Mouse (Mus musculus): ENCODE results near the gene Galnt16. TPM values are rescaled to one million over a fixed set of nuclear protein-coding genes. Genes with fewer than 3 reads are reported as not detected.

The Galnt16 gene
- 10 to 100 TPM; 61.8 to 73.1 TPM for total RNA-seq (2021)
- long read RNA-seq, experiment 1, full-length matches to known transcripts: 28 of 42 reads
- long read RNA-seq, experiment 1, partial matches to known transcripts: 11 of 42 reads
- long read RNA-seq, experiment 1, other reads (novel, unspliced or antisense): 3 of 42 reads
- long read RNA-seq, experiment 2, full-length matches to known transcripts: 16 of 29 reads
- long read RNA-seq, experiment 2, partial matches to known transcripts: 3 of 29 reads
- long read RNA-seq, experiment 2, other reads (novel, unspliced or antisense): 10 of 29 reads

DNA sequence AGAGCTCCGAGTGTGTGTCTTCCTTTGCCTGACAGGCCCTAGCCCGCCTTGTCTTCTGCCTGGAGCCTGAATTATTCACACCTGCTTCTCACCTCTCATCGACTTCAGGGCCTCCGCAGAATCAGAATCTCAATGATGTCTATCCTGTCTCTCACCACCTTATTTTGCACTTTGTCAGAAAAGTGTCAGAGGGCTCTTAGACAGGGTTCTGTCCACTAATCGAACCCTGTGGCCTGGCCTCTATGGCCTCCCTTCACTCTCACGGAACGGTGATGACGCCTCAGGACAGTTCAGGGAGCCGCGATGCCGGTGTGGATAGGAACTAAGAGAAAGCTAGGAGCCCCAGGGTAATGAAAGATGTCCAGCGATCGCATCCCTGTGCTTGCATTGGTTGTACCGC, at the start of gene Galnt16:
Gene Galnt16 (plus strand): TSS at position 301 of the 400 bp plus-strand sequence.
- intact Hi-C loops (cut with DNase I): loop anchor here (5.0 kb wide), 1 partner anchor 64 kb away; no protein-coding TSS in a partner anchor

DNA sequence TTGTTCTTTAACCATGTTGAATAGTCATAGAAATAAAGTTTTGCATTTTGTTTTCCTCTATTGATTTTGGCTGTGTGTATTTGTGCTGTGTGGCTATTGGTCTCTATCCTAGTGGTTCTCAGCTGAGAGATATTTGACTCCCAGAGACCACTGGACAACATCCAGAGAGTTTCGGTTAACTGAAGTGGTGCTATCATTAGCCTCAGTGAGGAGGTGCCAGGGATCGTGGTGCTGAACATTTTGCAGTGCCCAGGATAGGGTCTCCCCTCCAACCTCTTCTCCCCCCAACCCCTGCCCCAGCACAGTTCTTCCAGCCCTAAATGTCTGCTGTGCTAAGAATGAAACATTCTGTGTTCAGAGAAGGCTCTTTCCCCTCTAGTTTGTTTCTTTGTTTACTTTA, 47.9 kb upstream of the Galnt16 start:
- intact Hi-C loops (cut with DNase I): no loop called here
- DNase-seq (ENCODE audit: low spot score in 2 of 2): no peak

More for the DNA sequence above, at the start of gene Galnt16:
- no peak for DNase-seq (ENCODE audit: low spot score in 2 of 2)

DNA sequence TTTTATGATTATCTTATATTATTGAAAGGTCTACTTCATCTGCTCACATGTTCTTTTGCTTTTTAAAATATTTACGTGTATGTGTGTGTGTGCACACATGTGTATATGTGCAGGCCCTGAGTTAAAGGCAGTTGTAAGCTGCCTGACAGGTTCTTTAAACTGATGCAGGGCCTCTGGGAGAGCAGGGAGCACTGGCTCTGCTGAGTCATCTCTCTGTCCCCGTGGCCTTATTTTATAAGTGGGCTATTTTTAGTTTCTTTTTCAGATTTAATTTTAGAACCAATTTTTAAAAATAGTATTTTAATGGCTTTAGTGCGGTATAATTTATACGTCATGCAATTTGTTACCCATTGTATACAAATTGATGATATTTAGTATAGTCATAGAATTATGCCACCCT, 46.2 kb upstream of the Galnt16 start:
- no peak for DNase-seq (ENCODE audit: low spot score in 2 of 2)
- intact Hi-C loops (cut with DNase I): no loop called here

DNA sequence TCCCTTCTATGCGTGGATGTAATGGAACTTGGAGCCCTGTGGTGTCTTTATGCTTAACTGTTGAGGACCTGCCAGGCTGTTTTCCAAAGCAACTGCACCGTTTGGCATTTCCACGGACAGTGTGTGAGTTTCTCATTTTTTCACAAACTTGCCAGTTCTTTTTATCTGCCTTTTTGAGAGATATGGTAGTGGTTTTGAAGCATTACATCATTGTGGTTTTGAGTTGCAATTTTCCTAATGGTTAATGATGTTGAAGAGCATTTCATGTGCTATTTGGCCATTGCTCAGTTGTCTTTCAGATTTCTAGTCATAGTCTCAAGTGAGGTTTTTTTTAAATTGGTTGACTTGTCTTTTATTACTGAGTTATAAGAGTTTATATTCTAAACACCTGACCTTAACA, 44.3 kb upstream of the Galnt16 start:
- intact Hi-C loops (cut with DNase I): no loop called here
- DNase-seq (ENCODE audit: low spot score in 2 of 2): no peak

DNA sequence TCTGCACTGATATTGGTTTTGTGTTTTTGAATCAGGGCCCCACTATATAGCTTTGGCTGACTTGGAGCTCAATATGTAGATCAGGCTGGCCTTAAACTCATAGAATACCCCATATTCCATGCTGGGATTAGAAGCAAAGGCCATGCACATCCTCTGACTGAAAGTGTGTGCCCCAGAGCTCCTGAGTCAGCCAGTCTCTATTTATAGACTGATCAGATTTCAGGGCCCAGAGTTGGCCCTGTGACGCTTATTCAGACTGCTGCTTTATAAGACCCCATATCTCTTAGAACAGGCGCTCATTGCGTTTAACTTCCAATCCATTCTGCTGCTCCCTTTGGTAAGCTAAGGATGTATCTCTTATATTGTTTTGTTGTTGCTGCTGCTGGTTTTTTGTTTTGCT, 38.1 kb upstream of the Galnt16 start:
- intact Hi-C loops (cut with DNase I): no loop called here
- DNase-seq (ENCODE audit: low spot score in 2 of 2): no peak

DNA sequence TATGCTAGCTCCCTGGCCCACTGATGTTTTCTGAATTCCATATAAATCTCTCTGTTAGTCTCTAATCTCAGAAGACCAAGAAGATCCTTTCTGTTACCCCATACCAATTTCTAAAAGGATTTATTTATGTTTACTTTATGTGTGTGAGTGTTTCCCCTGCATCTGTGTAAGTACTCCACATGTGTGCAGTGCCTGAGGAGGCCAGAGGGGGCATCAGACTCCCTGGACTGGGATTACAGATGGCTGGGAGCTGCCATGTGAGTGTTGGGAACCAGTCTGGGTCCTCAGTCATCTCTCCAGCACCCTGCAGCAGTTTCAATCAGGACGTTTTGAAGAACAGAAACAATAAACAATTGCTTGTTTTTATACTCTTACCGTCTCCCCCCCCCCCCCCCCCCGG, 34.7 kb upstream of the Galnt16 start:
- intact Hi-C loops (cut with DNase I): no loop called here
- no peak for DNase-seq (ENCODE audit: low spot score in 2 of 2)

DNA sequence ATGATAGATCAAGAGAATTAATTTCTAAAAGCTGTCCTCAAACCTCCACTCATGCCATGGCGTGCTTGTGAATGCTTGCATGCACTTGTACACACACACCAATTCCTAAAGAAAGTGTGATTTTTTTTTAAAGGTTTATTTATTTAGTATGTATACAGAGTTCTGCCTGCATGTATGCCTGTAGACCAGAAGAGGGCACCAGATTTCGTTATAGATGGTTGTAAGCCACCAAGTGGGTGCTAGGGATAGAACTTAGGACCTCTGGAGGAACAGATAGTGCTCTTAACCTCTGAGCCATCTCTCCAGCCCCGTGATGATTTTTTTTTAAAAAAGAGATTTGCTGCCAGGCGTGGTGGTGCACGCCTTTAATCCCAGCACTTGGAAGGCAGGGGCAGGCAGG, 24.8 kb upstream of the Galnt16 start:
- no peak for DNase-seq (ENCODE audit: low spot score in 2 of 2)
- intact Hi-C loops (cut with DNase I): no loop called here

DNA sequence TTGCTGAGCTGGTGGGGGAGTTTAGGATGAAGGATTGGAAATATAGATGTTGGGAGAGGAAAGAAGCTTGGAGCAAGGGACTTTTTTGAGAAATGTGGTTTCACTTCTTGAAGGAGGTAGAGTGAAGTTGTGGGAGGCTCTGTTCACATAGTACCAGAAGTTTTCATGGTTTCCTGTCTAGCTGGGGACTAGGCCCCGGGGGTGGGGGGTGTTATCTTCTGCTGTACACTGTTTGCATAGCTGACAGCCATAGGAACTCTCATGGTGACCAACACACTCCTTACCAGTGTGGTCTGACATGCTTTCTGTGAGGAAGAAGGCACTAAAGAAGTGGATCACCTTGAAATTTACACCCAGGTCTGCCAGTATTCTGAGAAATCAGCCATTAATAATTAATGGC, 22.4 kb upstream of the Galnt16 start:
- intact Hi-C loops (cut with DNase I): loop anchor here (5.0 kb wide), 2 partner anchors 117 to 232 kb away; no protein-coding TSS in a partner anchor
- DNase-seq (ENCODE audit: low spot score in 2 of 2): no peak

DNA sequence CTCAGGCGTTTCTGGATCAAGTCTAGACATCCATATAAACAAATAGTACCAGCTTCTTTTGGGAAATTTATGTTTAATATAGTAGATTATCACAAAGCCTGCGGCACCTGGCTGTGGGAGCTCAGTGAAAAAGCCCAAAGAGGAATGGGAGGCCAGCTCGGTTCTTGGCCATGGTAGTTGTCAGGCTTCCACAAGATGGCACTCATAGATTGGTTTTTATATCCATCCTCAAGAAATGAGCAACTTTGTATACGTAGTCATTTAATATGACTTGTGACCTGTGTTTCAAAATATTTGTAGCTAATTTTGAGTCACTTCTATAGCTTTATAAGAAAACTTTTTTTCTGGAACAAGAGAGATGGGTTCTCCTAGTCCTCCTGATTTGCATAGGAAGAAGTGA, 19.7 kb upstream of the Galnt16 start:
- DNase-seq (ENCODE audit: low spot score in 2 of 2): no peak
- intact Hi-C loops (cut with DNase I): loop anchor here (5.0 kb wide), 2 partner anchors 114 to 229 kb away; no protein-coding TSS in a partner anchor

DNA sequence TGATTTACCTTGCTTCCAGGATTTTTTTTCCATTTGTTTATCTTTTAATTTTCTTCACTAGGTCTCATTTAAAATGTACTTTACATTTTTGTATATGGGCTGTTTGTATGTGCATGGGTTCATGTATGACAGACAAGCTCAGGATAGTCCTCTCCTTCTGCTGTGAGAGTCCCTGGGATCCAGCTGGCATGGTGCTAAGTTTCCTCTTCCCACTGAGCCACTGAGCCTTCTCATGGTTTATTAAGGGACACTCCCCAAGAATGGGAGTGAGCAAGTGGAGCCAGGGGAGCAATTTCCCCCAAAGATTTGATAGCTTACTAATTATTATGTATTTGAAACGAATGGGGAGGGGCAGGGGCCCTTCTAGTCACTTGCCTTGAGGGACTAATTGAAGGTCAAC, 17.6 kb upstream of the Galnt16 start:
- intact Hi-C loops (cut with DNase I): no loop called here
- DNase-seq (ENCODE audit: low spot score in 2 of 2): no peak

DNA sequence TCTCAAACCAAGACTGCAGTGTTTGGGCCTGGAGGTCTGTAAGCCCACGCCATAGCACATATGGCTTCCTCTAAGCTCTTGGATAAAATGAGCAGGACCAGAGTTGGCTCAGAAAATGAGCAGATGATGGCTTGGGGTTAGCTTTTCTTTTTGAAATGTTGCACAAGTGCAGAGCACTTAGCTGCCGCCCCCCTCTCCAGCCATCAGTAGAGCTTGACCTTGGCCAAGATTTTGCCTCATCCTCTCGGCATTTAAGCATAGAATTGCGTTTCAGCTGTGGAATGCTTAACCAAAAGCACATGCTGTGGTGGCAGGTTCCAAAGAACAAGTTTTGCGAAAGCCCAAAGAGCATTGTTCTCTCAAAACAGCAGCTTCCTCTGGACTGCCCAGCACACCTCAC, 13.4 kb upstream of the Galnt16 start:
- intact Hi-C loops (cut with DNase I): loop anchor here (5.0 kb wide), 1 partner anchor 83 kb away; no protein-coding TSS in a partner anchor
- DNase-seq (ENCODE audit: low spot score in 2 of 2): no peak

DNA sequence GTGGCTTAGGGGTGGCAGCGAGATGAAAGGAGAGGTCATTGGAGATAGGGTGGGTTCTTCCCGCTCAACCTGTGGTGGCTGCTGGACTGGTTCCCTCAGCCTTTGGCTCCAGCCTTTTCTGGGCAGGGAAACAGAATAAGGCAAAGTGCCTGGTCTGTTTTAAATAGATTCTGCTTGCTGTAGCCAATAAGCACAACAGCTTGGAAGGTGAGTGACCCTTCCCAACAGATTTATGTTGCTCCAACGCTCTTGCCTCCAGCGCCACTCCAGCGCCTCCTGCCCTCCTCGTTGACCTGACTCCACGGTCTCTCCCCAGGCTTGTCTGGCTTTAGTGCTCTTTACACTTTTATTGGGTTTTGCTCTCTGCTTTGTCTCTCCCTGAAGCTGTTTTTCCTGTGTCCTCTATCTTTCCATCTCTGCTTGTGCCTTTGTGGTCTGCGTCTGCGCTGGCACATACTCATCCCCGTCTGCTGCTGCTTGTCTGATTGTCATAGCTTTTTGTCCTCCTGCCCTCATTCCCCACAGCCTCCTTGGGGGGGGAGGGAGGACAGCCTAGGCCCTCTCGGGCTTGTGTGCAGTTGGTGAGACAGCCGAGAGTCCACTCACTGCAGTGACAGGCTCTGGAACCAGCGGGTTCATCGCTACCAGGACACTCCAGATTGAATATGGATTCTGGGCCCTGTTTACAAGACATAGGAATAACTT, 10.9 kb upstream of the Galnt16 start:
- intact Hi-C loops (cut with DNase I): loop anchor here (5.0 kb wide), 1 partner anchor 80 kb away; no protein-coding TSS in a partner anchor
- no peak for DNase-seq (ENCODE audit: low spot score in 2 of 2)

DNA sequence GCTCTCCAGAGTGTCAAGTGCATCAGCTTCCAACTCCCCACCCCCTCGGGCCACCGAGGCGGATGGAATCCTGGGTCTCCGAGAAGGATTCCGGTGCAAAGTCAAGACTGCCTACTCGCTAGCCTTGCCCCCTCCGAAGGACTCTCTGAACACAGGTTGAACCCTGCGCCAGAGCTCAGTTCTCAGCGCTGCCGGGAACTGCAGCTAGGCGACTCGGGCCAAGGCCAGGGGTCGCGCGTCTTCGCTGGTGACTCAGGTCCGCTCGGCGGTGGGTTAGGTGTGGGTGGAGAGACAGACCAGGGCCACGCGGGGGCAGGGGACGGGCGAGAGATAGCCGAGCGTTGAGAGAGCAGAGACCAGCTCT, 298 bp downstream of the Galnt16 start:
- DNase-seq (ENCODE audit: low spot score in 2 of 2): no peak
- intact Hi-C loops (cut with DNase I): loop anchor here (5.0 kb wide), 1 partner anchor 64 kb away; no protein-coding TSS in a partner anchor

DNA sequence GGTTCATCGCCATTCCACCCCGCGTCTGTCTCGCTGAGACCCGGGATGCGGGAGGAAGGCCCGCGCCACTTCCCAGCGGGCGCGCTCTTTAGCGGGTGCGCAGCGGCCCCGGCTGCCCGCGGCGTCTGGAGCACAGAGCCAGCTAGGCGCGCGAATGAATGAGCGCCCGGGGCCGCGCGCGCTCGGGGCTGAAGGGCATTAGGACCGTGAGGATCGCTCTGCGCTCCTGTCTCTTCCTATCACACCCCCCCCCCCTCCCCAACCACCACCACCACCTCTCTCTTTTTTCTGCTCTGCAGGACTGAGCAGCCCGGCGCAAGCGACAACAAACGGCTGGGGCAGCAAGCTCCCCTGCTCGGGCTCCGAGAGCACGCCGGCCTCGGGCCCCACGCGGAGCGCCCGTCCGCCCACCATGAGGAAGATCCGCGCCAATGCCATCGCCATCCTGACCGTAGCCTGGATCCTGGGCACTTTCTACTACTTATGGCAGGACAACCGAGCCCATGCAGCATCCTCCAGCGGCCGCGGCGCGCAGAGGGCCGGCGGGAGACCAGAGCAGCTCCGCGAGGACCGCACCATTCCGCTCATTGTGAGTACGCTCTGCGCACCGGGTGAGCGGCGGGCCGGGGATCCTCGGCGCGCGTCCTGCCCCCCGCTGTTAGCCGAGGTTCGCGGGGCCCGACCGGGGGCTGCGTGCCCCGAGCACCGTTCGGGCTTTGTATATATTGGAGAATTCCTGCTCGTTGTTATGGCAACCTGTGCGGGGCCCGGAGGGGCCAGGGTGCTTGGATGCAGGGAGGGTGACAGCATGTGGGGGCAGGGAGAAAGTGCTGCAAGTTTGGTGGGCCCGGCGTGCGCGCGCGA, 912 bp downstream of the Galnt16 start:
- peak; percentile 65 to 68 for DNase-seq (ENCODE audit: low spot score in 2 of 2)
- intact Hi-C loops (cut with DNase I): loop anchor here (5.0 kb wide), 1 partner anchor 63 kb away; no protein-coding TSS in a partner anchor

DNA sequence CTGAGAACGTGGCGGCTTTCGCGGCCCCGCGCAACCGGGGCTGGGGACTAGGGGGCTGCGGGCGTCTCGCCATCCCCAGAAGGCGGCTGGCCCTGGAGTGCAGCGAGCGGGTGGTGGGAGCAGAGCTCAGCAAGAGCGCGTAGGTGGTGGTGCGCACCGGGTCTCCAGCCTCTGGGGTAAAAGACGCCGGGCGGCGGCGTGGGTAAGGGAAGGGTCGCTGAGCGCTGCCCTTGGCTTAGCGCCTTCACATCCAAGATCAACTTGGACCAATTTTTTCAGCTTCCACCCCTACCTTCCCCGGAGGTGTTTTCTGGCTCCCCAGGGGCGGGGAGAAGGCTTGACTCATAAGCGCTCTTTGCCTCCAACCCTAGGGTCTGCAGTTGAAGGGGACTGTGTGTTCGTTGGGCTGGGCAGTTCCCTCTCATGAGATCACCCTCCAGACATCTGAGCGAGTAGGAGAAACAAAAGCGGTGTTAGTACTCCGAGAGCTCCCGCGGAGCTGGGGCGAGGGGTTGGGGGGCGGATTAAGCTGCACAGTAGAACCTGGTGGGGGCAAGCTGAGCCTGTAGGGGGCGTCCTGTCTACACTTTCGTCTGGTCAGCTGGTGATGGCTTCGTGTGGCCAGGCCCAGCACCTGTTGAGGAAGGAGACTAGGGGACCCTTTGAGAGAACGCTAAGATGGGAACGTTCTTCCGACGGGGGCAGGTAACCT, 1.7 kb downstream of the Galnt16 start:
- intact Hi-C loops (cut with DNase I): loop anchor here (5.0 kb wide), 2 partner anchors 48 to 63 kb away; no protein-coding TSS in a partner anchor
- peak; percentile 75 to 81 for DNase-seq (ENCODE audit: low spot score in 2 of 2)

DNA sequence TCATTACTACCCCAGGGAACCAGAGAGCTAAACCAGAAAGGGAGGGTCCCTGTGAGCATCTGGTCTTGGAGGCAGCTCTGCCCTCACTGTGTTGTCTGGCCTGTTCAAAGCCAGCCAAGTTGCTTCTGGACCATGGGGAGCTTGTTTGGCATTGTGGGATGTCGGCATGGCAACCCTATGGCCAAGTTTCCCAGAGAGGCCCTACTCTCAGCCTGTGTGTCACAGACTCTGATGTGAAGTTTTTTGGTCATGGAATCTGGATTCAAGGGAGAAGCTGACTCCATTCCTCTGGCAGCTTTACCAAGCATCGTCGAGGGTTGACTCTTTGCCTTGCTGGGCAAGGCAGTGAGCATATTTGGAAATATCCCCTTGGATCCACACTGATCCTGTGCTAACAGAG, 3.9 kb downstream of the Galnt16 start:
- DNase-seq (ENCODE audit: low spot score in 2 of 2): no peak
- intact Hi-C loops (cut with DNase I): loop anchor here (5.0 kb wide), 1 partner anchor 45 kb away; no protein-coding TSS in a partner anchor

DNA sequence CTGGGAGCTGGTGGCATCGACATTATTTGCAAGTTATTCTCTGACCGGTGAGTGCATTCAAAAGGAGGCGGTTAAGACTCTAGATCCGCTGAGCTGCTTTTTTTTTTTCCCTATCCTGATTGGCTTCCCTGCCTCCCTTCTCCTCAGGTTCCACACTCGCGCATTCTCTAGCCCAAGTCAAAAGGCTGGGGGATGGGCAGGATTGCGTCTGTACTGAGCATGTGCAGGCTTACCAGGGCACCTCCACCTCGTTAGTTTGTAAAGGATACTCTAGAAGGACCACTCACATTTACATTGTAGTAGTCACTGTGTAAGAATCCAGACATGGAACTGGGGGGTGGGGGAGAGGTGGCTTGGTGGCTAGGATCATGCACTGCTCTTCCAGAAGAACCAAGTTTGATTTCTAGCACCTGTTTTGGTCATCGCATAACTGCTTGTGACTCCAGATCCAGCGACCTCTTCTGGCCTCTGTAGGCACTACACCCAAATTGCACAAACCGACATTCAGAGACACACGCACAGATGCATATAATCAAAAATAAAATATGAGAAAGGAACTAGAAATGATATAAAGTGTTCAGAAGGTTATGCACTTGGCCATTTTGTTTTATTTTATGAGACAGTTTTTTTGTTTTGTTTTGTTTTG, 6.3 kb downstream of the Galnt16 start:
- intact Hi-C loops (cut with DNase I): loop anchor here (5.0 kb wide), 1 partner anchor 43 kb away; no protein-coding TSS in a partner anchor
- DNase-seq (ENCODE audit: low spot score in 2 of 2): no peak

DNA sequence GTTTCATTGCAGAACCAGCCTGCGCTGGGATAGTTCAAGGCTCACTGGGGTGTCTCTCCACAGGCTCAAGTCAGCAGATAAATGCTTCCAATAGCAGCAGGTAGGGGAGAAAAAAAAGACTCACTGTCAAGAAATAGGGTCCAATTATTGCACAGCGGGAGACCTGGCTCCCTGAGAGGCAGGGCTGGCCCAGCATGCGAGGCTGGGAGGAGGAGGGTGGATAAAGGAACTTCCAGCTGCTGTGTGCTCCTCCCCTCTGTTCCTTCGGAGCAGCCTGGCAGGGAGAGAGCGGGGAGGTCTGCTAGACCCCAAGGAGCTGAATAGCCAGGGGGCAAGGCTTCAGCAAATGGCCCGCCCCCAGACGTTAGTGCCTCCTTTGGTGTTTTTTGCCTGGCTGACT, 7.4 kb downstream of the Galnt16 start:
- intact Hi-C loops (cut with DNase I): no loop called here
- DNase-seq (ENCODE audit: low spot score in 2 of 2): no peak

DNA sequence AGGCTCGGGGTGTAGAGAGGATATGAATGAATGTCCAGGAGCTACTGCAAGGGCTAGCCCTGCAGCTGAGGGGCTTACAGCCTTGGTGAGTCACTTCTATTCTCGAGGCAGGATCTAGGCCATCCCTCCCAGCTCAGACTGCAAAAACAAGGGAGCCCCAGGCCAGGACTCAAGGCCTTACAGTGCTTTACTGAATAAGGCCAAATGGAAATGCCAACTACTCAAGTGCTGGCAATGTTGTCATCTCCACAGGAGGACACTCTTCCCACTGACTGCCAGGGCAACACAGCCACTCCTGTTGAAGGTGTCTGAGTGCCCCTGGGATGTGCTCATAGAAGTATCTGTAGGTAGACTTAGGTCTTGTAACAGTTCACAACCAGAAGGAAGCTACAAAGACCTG, 8.4 kb downstream of the Galnt16 start:
- DNase-seq (ENCODE audit: low spot score in 2 of 2): no peak
- intact Hi-C loops (cut with DNase I): no loop called here

Measured in left cerebral cortex, postnatal 14 days (tissue).